Mouse (Mus musculus) lung, postnatal 25 days (tissue): ENCODE measurements around the gene Kif16b.

Source experiments
- DNase-seq: peaks from one replicate; pipeline ENCODE4 v3.0.0; 2022; ENCODE audit warnings: low spot score

Kif16b gene

GRCm38 (mm10) chr2:142900862-142901805 is at the start of gene Kif16b:
Gene Kif16b (minus strand): TSS chr2:142901531.
- peak; percentile 95 for DNase-seq

- DNase-seq = no peak
Observed at GRCm38 (mm10) chr2:142940899-142941642, 39.7 kb upstream of the Kif16b start.

GRCm38 (mm10) chr2:142930445-142930844 is 29.1 kb upstream of the Kif16b start:
- no peak for DNase-seq

- DNase-seq = no peak
Observed at GRCm38 (mm10) chr2:142929226-142930112, 28.1 kb upstream of the Kif16b start.

- no peak for DNase-seq
Observed at GRCm38 (mm10) chr2:142910808-142911388, 9.6 kb upstream of the Kif16b start.

GRCm38 (mm10) chr2:142909213-142909612 is 7.9 kb upstream of the Kif16b start:
- no peak for DNase-seq

GRCm38 (mm10) chr2:142907056-142907455 is 5.7 kb upstream of the Kif16b start:
- DNase-seq = no peak

GRCm38 (mm10) chr2:142902905-142903895 is 1.9 kb upstream of the Kif16b start:
- DNase-seq = peak; percentile 96

- no peak for DNase-seq
Observed at GRCm38 (mm10) chr2:142900120-142900861, 1.0 kb downstream of the Kif16b start.

GRCm38 (mm10) chr2:142893780-142894179 is 7.6 kb downstream of the Kif16b start:
- no peak for DNase-seq

GRCm38 (mm10) chr2:142891283-142891682 is 10.0 kb downstream of the Kif16b start:
- DNase-seq = no peak

GRCm38 (mm10) chr2:142884456-142884855 is 16.9 kb downstream of the Kif16b start:
- no peak for DNase-seq

- no peak for DNase-seq
Observed at GRCm38 (mm10) chr2:142883625-142883994, 17.7 kb downstream of the Kif16b start.

- DNase-seq = no peak
Observed at GRCm38 (mm10) chr2:142882871-142883624, 18.3 kb downstream of the Kif16b start.

GRCm38 (mm10) chr2:142882466-142882865 is 18.9 kb downstream of the Kif16b start:
- DNase-seq = no peak

GRCm38 (mm10) chr2:142881177-142881576 is 20.2 kb downstream of the Kif16b start:
- no peak for DNase-seq

- no peak for DNase-seq
Observed at GRCm38 (mm10) chr2:142879257-142879818, 22.0 kb downstream of the Kif16b start.

GRCm38 (mm10) chr2:142876636-142877035 is 24.7 kb downstream of the Kif16b start:
- DNase-seq = no peak

GRCm38 (mm10) chr2:142875936-142876335 is 25.4 kb downstream of the Kif16b start:
- DNase-seq = no peak
